Mouse (Mus musculus) limb, embryonic 10.5 days (tissue): ENCODE results near the gene Tnik. TPM values are rescaled to one million over a fixed set of nuclear protein-coding genes. Genes with fewer than 3 reads are reported as not detected.

ENCODE experiments used
- DNase-seq: peaks from one replicate; pipeline ENCODE4 v3.0.0-alpha.2; 2017; ENCODE audit warnings: low spot score
- H3K27ac ChIP-seq: fragments of 300-500 bp; sonication (generic); 2 replicates; pipeline ENCODE4 v1.5.1; 2016; ENCODE audit warnings: mild to moderate bottlenecking
- H3K27me3 ChIP-seq: fragments of 300-500 bp; sonication (generic); 2 replicates; pipeline ENCODE4 v1.6.1; 2016; ENCODE audit warnings: low read depth, mild to moderate bottlenecking; ENCODE audit not compliant: poor library complexity, severe bottlenecking
- H3K36me3 ChIP-seq: fragments of 300-500 bp; sonication (generic); 2 replicates; pipeline ENCODE4 v1.6.1; 2016; ENCODE audit warnings: mild to moderate bottlenecking, moderate library complexity
- H3K4me1 ChIP-seq: fragments of 300-500 bp; sonication (generic); 2 replicates; pipeline ENCODE4 v1.6.1; 2016
- H3K4me3 ChIP-seq: fragments of 300-500 bp; sonication (generic); 2 replicates; pipeline ENCODE4 v1.5.1; 2016; ENCODE audit warnings: mild to moderate bottlenecking, moderate library complexity
- H3K9me3 ChIP-seq: fragments of 300-500 bp; sonication (generic); replicated peaks from 2 replicates; pipeline ENCODE4 v1.6.1; 2016; ENCODE audit warnings: mild to moderate bottlenecking
- WGBS: fragments of 180-500 bp; shearing (Covaris S2); methylation state at CpG from one replicate; pipeline ENCODE4 v1.1.7; 2016; 5-methylcytosine and 5-hydroxymethylcytosine counted together
- polyA plus RNA-seq: library from polyadenylated mRNA; unstranded; fragments of >200 nt; fragmentation: Nextera tagmentation; extraction: Ambion mirVana; gene quantifications from 2 replicates; pipeline ENCODE4 v1.2.1, GENCODE M21; 2016

Tnik gene
- polyA plus RNA-seq, 1 experiment from 2014 or later = 1.9 TPM

- H3K4me3 ChIP-seq = no peak overlapping the region
- H3K27me3 ChIP-seq = no peaks in the 10 kb centered on the region
- H3K9me3 ChIP-seq = no peaks in the 10 kb centered on the region
- no peaks in the 10 kb centered on the region for H3K4me1 ChIP-seq
- DNase-seq = no peak
- WGBS = 81% methylated on average over 2 of the region's 2 CpGs
- no peak overlapping the region for H3K27ac ChIP-seq
- H3K36me3 ChIP-seq = no peaks in the 10 kb centered on the region
These were observed 24.9 kb upstream of the Tnik start for GRCm38 (mm10) chr3:28238136-28238535.

DNA sequence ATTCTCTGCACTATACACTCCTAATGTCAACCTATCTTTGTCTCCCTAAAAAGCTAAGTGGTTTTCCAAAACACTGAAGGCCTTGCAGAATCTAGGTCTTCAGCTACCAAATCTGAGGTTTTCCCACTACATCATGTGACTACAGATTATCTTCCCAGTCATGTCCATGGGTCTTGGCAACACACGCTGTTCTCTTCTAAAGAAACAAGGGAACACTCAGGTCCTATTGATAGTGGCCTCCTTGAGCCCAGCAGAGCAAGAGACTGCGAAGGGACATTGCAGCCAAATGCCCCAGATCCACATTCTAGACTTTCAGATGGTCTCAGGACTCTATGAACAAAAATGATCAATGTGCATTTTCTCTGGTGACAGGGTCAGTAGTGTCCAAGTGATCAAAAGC, 20.5 kb upstream of the Tnik start:
- WGBS = 79% methylated on average over 2 of the region's 2 CpGs

DNA sequence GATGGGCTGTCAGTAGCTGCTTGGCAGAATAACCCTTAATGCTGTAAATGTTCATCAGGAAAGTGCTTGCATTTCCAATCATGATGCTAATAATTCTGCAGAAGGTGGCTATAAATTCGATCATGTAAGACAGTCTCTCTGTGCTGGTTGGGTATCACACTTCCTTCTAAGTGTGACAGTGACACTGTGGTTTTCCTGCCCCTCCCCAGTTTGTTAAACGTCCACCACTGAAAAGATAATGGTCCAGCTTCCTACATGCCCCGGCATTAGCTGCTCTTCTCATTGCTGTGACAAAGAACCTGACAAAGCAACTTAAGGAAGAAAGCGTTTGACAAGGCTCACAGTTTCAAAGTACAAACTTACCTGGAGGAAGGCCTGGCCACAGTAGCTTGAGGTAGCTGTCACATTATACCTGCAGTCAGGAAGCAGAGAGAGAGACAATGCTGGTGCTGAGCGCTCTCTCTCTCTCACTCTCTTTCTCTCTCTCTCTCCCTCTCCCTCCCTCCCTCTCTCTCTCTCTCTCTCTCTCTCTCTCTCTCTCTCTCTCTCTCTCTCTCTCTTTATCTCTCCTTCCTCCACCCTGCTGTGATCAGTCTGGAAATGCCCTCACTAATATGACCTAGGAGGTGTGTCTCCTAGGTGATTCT, 18.6 kb upstream of the Tnik start:
- Histone ChIP-seq H3K4me3 (no peak overlapping the region), H3K27me3 (no peaks in the 10 kb centered on the region), H3K27ac (no peak overlapping the region), H3K9me3 (no peaks in the 10 kb centered on the region), H3K36me3 (no peaks in the 10 kb centered on the region), H3K4me1 (no peaks in the 10 kb centered on the region)
- 82% methylated on average over 5 of the region's 5 CpGs for whole genome bisulfite sequencing
- no peak for DNase-seq

More for the DNA sequence above, 20.5 kb upstream of the Tnik start:
- Histone ChIP-seq H3K4me1 (no peaks in the 10 kb centered on the region), H3K9me3 (no peaks in the 10 kb centered on the region), H3K36me3 (no peaks in the 10 kb centered on the region), H3K4me3 (no peak overlapping the region), H3K27ac (no peak overlapping the region), H3K27me3 (no peaks in the 10 kb centered on the region)
- DNase-seq = no peak

GRCm38 (mm10) chr3:28248255-28248957, 14.6 kb upstream of the Tnik start:
- Histone ChIP-seq H3K4me3 (no peak overlapping the region), H3K27me3 (no peaks in the 10 kb centered on the region), H3K36me3 (no peaks in the 10 kb centered on the region), H3K9me3 (no peaks in the 10 kb centered on the region), H3K27ac (no peak overlapping the region), H3K4me1 (peaks cover 3% of the 10 kb centered on the region; the same call in 1 of the 2 replicates)
- no peak for DNase-seq
- 73% methylated on average over 3 of the region's 3 CpGs for WGBS

DNA sequence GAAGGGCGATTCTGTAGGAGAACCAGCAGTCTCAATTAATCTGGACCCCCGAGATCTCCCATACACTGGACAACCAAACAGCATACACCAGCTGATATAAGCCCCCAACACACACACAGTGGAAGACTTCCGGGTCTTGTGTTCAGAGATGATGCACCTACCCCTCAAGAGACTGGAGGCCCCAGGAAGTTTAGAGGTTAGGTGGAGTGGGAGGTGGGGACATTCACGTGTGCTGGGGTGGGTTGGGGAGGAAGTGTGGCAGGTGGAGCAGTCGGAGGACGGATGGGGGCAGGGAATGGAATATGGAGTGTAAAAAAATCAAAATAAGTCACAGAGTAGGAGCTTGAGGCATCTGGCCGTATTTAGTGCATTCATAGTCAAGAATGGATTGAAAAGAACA, 7.3 kb upstream of the Tnik start:
- 86% methylated on average over 7 of the region's 7 CpGs for WGBS
- Histone ChIP-seq H3K9me3 (no peaks in the 10 kb centered on the region), H3K27ac (no peak overlapping the region), H3K4me1 (peaks cover 3% of the 10 kb centered on the region; the same call in 1 of the 2 replicates), H3K36me3 (no peaks in the 10 kb centered on the region), H3K27me3 (no peaks in the 10 kb centered on the region), H3K4me3 (no peak overlapping the region)
- no peak for DNase-seq

GRCm38 (mm10) chr3:28262371-28263001, 528 bp upstream of the Tnik start:
- H3K36me3 ChIP-seq = no peaks in the 10 kb centered on the region
- H3K27ac ChIP-seq = peak overlapping the region; percentile 76
- H3K4me3 ChIP-seq = peak overlapping the region; percentile 65
- WGBS = under 1% methylated on average over 33 of the region's 33 CpGs
- H3K9me3 ChIP-seq = no peaks in the 10 kb centered on the region
- peaks cover 43% of the 10 kb centered on the region for H3K27me3 ChIP-seq
- peaks cover 33% of the 10 kb centered on the region for H3K4me1 ChIP-seq
- peak; percentile 70 for DNase-seq

- Histone ChIP-seq H3K4me3 (peak overlapping the region; percentile 65), H3K9me3 (no peaks in the 10 kb centered on the region), H3K36me3 (no peaks in the 10 kb centered on the region), H3K4me1 (peaks cover 33% of the 10 kb centered on the region), H3K27me3 (peaks cover 43% of the 10 kb centered on the region), H3K27ac (peak overlapping the region; percentile 76; the same call in 1 of the 2 replicates)
- WGBS = 1% methylated on average over 26 of the region's 26 CpGs
- peak; percentile 61 for DNase-seq
These were observed 1.2 kb downstream of the Tnik start for GRCm38 (mm10) chr3:28263948-28264840.

GRCm38 (mm10) chr3:28264841-28265150, 1.8 kb downstream of the Tnik start:
- H3K27me3 ChIP-seq = peaks cover 43% of the 10 kb centered on the region
- no peak overlapping the region for H3K27ac ChIP-seq
- no peak for DNase-seq
- 29% methylated on average over 5 of the region's 5 CpGs for WGBS
- H3K4me1 ChIP-seq = peaks cover 33% of the 10 kb centered on the region
- H3K4me3 ChIP-seq = peak overlapping the region; percentile 65
- H3K9me3 ChIP-seq = no peaks in the 10 kb centered on the region
- no peaks in the 10 kb centered on the region for H3K36me3 ChIP-seq

DNA sequence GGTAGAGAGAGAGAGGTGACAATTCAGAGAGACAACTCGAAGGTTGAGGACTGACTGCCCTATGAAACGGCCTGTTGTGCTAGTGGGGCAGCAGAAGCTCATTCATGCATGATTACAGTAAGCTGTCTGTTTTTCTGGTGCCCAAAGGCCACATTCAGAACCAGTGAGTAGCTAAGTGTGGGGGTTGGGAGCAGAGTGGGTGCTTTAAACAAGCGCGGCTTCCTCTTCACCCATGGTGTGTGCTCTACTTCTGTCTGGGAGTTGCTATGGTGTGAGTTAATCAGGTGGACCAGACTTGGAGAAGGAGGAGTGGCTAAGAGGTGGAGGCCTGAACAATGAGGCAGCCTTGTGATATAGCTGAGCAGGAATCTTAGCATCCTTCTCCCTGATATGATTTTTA, 2.2 kb downstream of the Tnik start:
- 58% methylated on average over 4 of the region's 4 CpGs for WGBS
- Histone ChIP-seq H3K4me3 (no peak overlapping the region), H3K4me1 (peaks cover 33% of the 10 kb centered on the region), H3K36me3 (no peaks in the 10 kb centered on the region), H3K9me3 (no peaks in the 10 kb centered on the region), H3K27ac (no peak overlapping the region), H3K27me3 (peaks cover 43% of the 10 kb centered on the region)
- no peak for DNase-seq

- 81% methylated on average over 5 of the region's 5 CpGs for WGBS
- no peaks in the 10 kb centered on the region for H3K9me3 ChIP-seq
- DNase-seq = no peak
- no peaks in the 10 kb centered on the region for H3K36me3 ChIP-seq
- peaks cover 33% of the 10 kb centered on the region for H3K4me1 ChIP-seq
- peaks cover 43% of the 10 kb centered on the region for H3K27me3 ChIP-seq
- no peak overlapping the region for H3K4me3 ChIP-seq
- no peak overlapping the region for H3K27ac ChIP-seq
These were observed 2.6 kb downstream of the Tnik start for GRCm38 (mm10) chr3:28265656-28266055.

DNA sequence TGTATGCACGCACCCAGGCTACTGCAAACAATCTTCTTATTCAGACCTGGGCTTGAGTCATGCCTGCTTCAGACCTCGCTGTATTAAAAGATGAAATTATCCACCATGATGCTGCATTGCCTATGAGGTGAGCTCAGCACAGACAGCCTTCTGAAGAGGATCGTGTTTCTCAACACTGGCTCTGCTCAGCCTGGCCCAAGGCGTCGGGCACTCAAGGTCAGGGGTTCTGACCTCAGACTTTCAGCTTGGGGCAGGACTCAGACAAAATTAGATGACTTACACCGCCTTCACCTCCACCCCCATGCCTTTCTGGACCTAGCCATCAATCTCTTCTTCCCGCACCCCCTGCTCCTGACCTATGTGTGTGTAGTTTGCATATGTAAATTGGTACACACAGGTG, 4.2 kb downstream of the Tnik start:
- Histone ChIP-seq H3K4me1 (peaks cover 31% of the 10 kb centered on the region), H3K27ac (no peak overlapping the region), H3K36me3 (no peaks in the 10 kb centered on the region), H3K9me3 (no peaks in the 10 kb centered on the region), H3K27me3 (peaks cover 29% of the 10 kb centered on the region), H3K4me3 (no peak overlapping the region)
- DNase-seq = no peak
- 50% methylated on average over 7 of the region's 7 CpGs for WGBS

- 67% methylated on average over 2 of the region's 2 CpGs for WGBS
- Histone ChIP-seq H3K27me3 (peaks cover 13% of the 10 kb centered on the region), H3K36me3 (no peaks in the 10 kb centered on the region), H3K4me1 (peaks cover 9% of the 10 kb centered on the region), H3K4me3 (no peak overlapping the region), H3K9me3 (no peaks in the 10 kb centered on the region), H3K27ac (no peak overlapping the region)
- DNase-seq = no peak
These were observed 6.7 kb downstream of the Tnik start for GRCm38 (mm10) chr3:28269716-28270115.
